Mouse (Mus musculus) spleen, postnatal 36 days (tissue): Measurements from ENCODE around the gene Wipi2.
A peak's percentile ranks its signal among the peaks of the same experiment; 100 is the strongest.

Experiments
- DNase-seq, 2 experiments: peaks; one replicate each; pipeline ENCODE4 v3.0.0; 2022; ENCODE audit warnings: low spot score in 2 of 2, mixed read lengths in 1 of 2

Gene Wipi2

GRCm38 (mm10) chr5:142692971-142693737 is 65.7 kb downstream of the Wipi2 start:
- DNase-seq = no peak

GRCm38 (mm10) chr5:142693738-142694430 is 66.4 kb downstream of the Wipi2 start:
- DNase-seq = no peak

- peak; percentile 17 to 25 for DNase-seq
Measured at GRCm38 (mm10) chr5:142694627-142695340, 67.3 kb downstream of the Wipi2 start.

- DNase-seq = no peak
Measured at GRCm38 (mm10) chr5:142696258-142696657, 68.8 kb downstream of the Wipi2 start.

- DNase-seq = no peak
Measured at GRCm38 (mm10) chr5:142696865-142697264, 69.4 kb downstream of the Wipi2 start.

GRCm38 (mm10) chr5:142697742-142698141 is 70.2 kb downstream of the Wipi2 start:
- DNase-seq = no peak

- DNase-seq = no peak
Measured at GRCm38 (mm10) chr5:142700842-142701589, 73.5 kb downstream of the Wipi2 start.

- no peak for DNase-seq
Measured at GRCm38 (mm10) chr5:142701651-142702510, 74.4 kb downstream of the Wipi2 start.

- no peak for DNase-seq
Measured at GRCm38 (mm10) chr5:142702511-142703138, 75.1 kb downstream of the Wipi2 start.

- DNase-seq = no peak
Measured at GRCm38 (mm10) chr5:142703569-142703968, 76.1 kb downstream of the Wipi2 start.

GRCm38 (mm10) chr5:142707709-142708108 is 80.2 kb downstream of the Wipi2 start:
- no peak for DNase-seq

GRCm38 (mm10) chr5:142709436-142709835 is 81.9 kb downstream of the Wipi2 start:
- no peak for DNase-seq

- no peak for DNase-seq
Measured at GRCm38 (mm10) chr5:142712373-142712772, 84.9 kb downstream of the Wipi2 start.

GRCm38 (mm10) chr5:142713966-142714365 is 86.5 kb downstream of the Wipi2 start:
- DNase-seq = no peak

GRCm38 (mm10) chr5:142715059-142715458 is 87.6 kb downstream of the Wipi2 start:
- DNase-seq = no peak

GRCm38 (mm10) chr5:142716056-142716455 is 88.6 kb downstream of the Wipi2 start:
- DNase-seq = no peak

- DNase-seq = peak; percentile 48 to 49
Measured at GRCm38 (mm10) chr5:142718037-142718436, 90.5 kb downstream of the Wipi2 start.

GRCm38 (mm10) chr5:142718486-142718885 is 91.0 kb downstream of the Wipi2 start:
- DNase-seq = no peak

- no peak for DNase-seq
Measured at GRCm38 (mm10) chr5:142719897-142720296, 92.4 kb downstream of the Wipi2 start.
